Mouse (Mus musculus): ENCODE results near the gene Pds5a. TPM values are rescaled to one million over a fixed set of nuclear protein-coding genes. Genes with fewer than 3 reads are reported as not detected.

The Pds5a gene
- polyA plus RNA-seq, 1 experiment from 2014 or later, result 95.5 TPM

Other genes with a start within 250 kb of the Pds5a start
- not detected in 2 replicates for gene Gm43552, start 205.4 kb downstream of the Pds5a start, polyA plus RNA-seq (2016; fragmentation: Nextera tagmentation; extraction: Ambion mirVana)
- gene Smim14, start 161.1 kb downstream of the Pds5a start, polyA plus RNA-seq (2016; fragmentation: Nextera tagmentation; extraction: Ambion mirVana), result 148 and 154 TPM in 2 replicates
- 181 and 188 TPM in 2 replicates for gene Ube2k, start 161.0 kb downstream of the Pds5a start, polyA plus RNA-seq (2016; fragmentation: Nextera tagmentation; extraction: Ambion mirVana)
- 24.0 and 26.5 TPM in 2 replicates for gene N4bp2, start 65.2 kb upstream of the Pds5a start, polyA plus RNA-seq (2016; fragmentation: Nextera tagmentation; extraction: Ambion mirVana)
- gene Rhoh, start 162.9 kb upstream of the Pds5a start, polyA plus RNA-seq (2016; fragmentation: Nextera tagmentation; extraction: Ambion mirVana), result 0.41 and 0.47 TPM in 2 replicates
- gene Chrna9, start 236.6 kb upstream of the Pds5a start, polyA plus RNA-seq (2016; fragmentation: Nextera tagmentation; extraction: Ambion mirVana), result not detected in 2 replicates